Mouse (Mus musculus) gastrocnemius, postnatal 36 days (tissue): ENCODE measurements around the gene Xbp1. TPM values are rescaled to one million over a fixed set of nuclear protein-coding genes. Genes with fewer than 3 reads are reported as not detected.
A peak's percentile ranks its signal among the peaks of the same experiment; 100 is the strongest.
"Not testable (repeated sequence)": the region's sequence is repeated elsewhere in the genome, so short reads cannot be mapped to it uniquely, and the experiment has no call there.

Experiments
- DNase-seq, 2 experiments: peaks; one replicate each; pipeline ENCODE4 v3.0.0; 2022
- intact Hi-C: fragments of 180-260 bp; cut with DNase I; formaldehyde crosslinking; loops from one replicate; pipeline ENCODE4 v1.15.1; 2025
- total RNA-seq, 2 experiments: library from RNA; stranded (reverse); gene quantifications; 2 replicates each; pipeline ENCODE4 v1.2.3; 2021

Xbp1 gene
- total RNA-seq, 2 experiments from 2014 or later, result 49.4 to 66.7 TPM

- DNase-seq, result no peak
- intact Hi-C loops, result no loop called here
Measured at GRCm38 (mm10) chr11:5526573-5527439, 6.3 kb downstream of the Xbp1 start.

DNA sequence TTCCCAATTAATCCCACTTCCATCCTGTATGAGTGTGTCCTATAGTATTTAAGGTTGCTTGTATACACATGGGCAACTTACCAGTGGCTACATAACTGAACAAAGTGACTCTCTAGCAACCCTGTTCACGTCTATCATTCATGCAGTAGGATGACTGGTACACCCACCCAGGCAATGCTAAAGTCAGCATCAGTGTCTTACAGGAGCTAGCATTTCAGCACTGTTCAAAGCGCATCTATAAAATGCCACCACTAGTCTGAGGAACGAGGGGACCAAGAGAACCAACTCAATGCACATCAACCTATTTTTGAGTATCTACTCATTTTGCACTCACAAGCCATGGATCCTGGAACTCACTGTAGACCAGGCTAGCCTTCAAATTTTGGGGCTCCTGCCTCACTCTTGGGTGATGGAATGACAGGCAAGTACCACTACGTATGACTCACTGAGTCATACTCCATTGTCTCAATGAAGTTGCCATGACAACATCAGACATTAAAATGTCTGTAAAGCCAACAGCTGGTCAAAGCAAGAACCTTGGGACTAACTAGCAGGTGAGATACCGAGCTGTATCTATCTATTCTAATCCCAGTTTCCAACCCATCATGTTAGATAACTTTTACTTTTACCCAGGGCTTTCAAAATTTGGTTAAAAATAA, 7.5 kb downstream of the Xbp1 start:
- intact Hi-C loops, result no loop called here
- DNase-seq, result no peak

DNA sequence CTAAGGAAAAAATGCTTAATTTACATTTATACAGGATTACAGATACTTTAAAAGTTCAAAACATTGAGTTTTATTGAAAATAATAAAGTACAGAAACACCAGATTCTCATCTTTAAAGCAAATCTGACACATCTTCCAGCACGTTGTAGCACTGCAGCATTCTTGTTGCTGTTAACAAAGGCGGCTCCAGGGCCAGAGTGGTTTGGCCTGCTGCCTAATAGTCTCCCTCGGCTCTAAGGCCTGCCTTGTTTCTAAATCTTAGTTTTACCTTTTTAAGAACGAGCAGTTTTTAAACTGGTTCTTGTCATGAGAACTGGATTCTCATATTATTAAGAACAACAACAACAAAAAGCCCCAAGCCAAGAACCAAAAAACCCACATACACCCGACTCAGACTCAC, 8.4 kb downstream of the Xbp1 start:
- intact Hi-C loops, result no loop called here
- no peak for DNase-seq

- no peak for DNase-seq
- intact Hi-C loops, result no loop called here
Measured at GRCm38 (mm10) chr11:5530172-5530571, 9.7 kb downstream of the Xbp1 start.

DNA sequence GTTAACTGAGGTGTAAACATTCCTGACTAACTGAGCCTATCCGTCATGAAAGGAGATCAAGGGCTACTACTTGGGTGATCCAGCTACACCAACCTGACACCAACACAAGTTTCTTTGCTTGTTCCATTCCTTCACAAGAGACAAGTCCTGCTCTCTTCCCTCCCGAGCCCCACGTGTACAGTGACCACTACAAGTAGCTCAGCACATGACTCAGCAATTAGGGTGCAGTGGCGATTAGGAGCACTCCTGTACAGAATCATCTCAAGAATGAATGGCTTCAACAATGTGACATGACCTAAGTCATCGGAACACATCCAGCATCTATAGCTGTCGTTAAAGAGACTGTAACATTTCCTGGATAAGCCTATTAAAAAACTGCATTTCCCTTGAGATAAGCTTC, 10.3 kb downstream of the Xbp1 start:
- intact Hi-C loops, result no loop called here
- no peak for DNase-seq

- intact Hi-C loops, result no loop called here
- no peak for DNase-seq
Measured at GRCm38 (mm10) chr11:5533108-5533507, 12.6 kb downstream of the Xbp1 start.

- not testable (repeated sequence) for DNase-seq
Measured at GRCm38 (mm10) chr11:5537454-5537853, 17.0 kb downstream of the Xbp1 start.

GRCm38 (mm10) chr11:5540331-5540730, 19.9 kb downstream of the Xbp1 start:
- DNase-seq, result no peak
- intact Hi-C loops, result no loop called here

More at GRCm38 (mm10) chr11:5537454-5537853, 17.0 kb downstream of the Xbp1 start:
- intact Hi-C loops, result not testable (repeated sequence)

DNA sequence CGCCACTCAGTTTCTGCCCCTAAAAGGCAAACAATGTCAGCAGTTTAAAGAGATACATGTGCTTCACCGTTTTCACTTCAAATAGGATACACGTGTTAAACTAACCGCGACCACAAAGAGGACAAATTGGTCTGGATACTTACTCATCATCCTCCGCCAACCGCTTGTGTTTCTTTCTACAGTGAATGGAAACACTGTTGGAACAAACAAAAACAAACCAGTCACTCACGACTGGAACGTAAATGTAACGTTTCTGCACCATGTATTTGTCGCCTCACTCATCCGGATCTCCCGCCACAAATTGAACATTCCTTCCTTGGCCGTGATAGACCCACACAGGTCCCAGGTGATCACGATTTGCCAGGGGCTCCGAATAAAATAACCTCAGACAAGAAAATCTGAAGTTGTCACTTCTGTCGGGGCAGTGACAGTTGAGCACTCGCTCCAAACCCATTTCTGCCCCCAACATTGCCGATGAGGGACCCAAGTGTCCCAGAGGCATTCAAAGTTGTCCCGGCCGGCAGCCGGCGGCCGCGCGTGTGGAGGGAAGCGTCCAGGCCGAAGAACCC, 20.9 kb downstream of the Xbp1 start:
- DNase-seq, result no peak
- intact Hi-C loops, result no loop called here

DNA sequence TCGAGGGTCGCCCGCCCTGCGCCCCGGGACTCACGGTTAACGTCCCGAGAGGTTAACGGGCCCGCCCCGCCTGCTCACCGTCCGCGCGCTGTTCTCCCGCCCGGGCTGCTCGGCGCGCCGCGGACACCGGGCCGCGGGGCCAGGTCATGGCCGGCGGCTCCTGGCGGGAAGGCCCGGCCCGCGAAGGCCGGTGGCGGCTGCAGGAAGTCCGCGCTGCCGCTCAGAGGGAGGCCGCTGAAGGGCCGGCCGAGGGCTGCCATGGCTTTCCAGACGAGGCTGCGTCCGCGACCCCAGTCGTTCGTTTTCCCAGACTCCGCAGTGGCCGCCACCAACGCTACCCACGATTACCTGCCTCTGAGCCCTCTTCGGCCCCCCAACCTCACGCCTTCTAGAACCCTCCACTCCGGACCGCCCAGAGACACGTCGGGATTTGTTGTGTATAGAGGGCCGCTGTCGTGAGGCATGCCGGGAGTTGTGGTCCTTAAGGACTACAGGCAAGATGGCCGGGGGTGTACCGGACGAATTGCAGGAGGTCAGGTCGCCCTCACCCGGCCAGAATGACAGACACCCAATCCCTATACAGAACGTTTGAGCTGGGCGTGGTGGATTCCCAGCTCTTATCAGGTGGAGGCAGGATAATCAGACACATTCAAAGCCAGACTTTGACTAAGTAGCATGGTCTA, 21.5 kb downstream of the Xbp1 start, which contains the start of gene Ccdc117:
Gene Ccdc117 (minus strand): TSS at position 389 of the 683 bp plus-strand sequence.
- intact Hi-C loops, result no loop called here
- peak; percentile 83 to 88 for DNase-seq

- no peak for DNase-seq
- intact Hi-C loops, result no loop called here
Measured at GRCm38 (mm10) chr11:5542482-5543185, 22.2 kb downstream of the Xbp1 start.

DNA sequence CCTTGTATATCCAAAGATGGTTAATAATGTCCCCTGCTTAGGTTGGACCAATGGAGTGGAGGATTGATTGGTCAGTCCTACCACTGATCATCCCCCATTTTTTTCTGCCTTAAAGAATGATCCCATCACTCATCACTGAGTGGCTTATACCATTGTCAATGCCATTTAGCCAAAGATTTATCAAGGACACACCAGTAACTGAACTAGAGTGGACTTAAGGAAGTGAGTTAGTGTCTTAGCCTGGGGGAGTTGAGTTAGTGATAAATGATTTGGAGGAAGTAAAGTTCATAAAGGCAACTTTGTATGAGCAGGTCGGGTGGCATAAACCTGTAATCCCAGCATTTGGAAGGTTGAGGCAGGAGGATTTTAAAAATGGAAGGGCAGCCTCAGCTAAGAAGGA, 22.8 kb downstream of the Xbp1 start:
- DNase-seq, result no peak
- intact Hi-C loops, result no loop called here

DNA sequence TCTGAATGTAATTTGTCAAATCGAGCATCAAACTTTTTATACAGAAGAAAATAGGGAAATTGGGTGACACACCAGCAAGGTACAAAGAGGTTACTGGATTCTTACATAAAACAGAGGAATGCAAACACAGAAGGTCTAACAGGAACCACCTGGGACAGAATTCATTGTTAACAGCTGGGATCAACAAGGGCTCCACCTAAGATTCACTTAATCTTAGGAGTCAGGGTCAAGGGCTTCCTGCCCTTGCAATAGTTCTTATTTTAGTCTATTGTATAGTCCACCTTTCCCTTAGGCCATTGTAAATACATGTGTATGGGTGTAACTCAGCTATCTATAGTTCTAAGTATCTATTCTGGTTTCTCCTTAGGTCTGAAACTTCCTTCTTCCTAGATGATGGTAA, 24.2 kb downstream of the Xbp1 start:
- intact Hi-C loops, DNase-seq: not testable (repeated sequence)

DNA sequence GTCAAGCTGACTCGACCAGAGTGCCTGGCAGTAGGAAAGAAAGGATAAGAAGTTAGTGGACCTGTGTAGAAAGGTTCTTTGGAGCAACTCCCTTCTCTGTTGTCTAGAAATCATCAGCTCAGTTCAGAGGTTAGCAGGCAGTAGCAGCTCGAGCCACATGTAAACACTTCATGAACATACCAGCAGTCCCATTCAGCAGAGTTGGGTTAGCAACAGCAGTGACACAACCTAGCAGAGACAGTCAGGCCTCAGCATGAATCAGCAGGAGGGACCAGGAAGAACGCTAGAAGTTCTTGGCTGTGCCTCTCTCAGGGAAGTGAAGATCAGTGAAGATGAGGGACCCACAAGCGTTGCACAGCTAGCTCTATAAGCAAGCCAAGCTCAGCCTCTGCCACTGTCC, 25.0 kb downstream of the Xbp1 start:
- intact Hi-C loops, result no loop called here

DNA sequence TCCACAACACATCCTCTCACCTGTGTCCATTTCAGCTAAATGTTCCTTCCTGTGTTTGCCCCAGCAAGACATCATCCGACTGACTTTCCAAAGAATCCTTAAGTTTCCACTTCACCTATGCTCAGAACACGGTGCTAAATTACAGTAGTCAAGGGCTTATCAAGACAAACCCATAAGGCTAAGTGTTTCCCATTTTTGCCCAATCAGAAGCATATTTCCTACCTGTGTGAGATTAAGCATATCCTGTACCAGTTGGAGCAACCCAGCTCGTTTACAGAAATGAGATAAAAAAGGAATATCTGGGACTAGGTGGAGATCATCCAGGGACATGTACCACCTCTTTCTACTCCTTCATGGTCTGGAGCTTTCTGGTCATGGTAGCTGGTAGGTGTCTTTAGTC, 26.2 kb downstream of the Xbp1 start:
- intact Hi-C loops, result no loop called here
- no peak for DNase-seq

More for the DNA sequence above, 25.0 kb downstream of the Xbp1 start:
- no peak for DNase-seq

DNA sequence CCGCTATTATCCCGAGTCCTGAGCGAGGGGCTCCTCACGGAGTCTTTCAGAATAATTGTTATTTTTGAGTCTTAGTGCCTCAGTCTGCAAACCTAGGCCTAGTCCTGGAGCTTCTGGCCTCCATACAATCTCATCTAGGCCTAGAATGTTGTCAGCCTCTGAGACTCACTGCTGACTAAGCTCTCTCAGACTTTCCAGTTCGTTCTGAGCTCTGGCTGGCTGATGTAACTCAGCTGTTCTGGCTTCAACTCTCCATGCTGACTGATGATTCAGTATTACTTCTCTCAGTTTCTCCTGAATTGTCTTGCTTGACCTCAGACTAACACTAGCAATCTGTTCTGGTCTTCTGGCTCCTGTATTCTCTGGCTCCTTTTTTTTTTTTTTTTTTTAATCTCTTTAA, 31.0 kb downstream of the Xbp1 start:
- no peak for DNase-seq
- intact Hi-C loops, result no loop called here

GRCm38 (mm10) chr11:5551931-5552330, 31.5 kb downstream of the Xbp1 start:
- intact Hi-C loops, result no loop called here
- DNase-seq, result no peak

DNA sequence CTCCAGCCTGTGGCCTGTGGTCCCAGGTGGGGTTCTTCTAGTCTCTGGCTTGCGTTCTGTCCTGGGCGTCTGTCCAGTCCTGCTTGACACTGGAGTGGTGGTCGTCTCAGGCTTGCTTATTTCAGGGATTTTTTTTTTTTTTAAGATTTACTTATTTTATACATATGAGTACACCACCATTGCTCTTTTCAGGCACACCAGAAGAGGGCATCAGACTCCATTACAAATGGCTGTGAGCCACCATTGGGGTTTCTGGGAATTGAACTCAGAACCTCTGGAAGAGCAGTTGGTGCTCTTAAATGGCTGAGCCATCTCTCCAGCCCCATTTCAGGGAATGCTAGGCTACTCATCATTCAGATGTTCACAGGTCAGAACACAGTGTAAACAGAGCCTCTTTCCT, 39.8 kb downstream of the Xbp1 start:
- no peak for DNase-seq
- intact Hi-C loops, result no loop called here

- intact Hi-C loops, result no loop called here
Measured at GRCm38 (mm10) chr11:5562625-5563268, 42.3 kb downstream of the Xbp1 start.

GRCm38 (mm10) chr11:5563898-5564297, 43.4 kb downstream of the Xbp1 start:
- intact Hi-C loops, result no loop called here
- DNase-seq, result no peak

More at GRCm38 (mm10) chr11:5562625-5563268, 42.3 kb downstream of the Xbp1 start:
- no peak for DNase-seq
